Mouse (Mus musculus) cortical plate, adult 2 months (tissue): ENCODE data around the gene Tspan18.

ENCODE experiments used
- CTCF ChIP-seq: fragments of 200-500 bp; IDR thresholded peaks from 2 replicates; pipeline ENCODE4 v1.5.1; 2011; ENCODE audit warnings: mild to moderate bottlenecking, control low read depth, low read length; ENCODE audit not compliant: insufficient read depth; ENCODE audit errors: extremely low read depth
- POLR2A ChIP-seq: fragments of 200-500 bp; IDR thresholded peaks from 2 replicates; pipeline ENCODE4 v1.6.1; 2011; ENCODE audit warnings: mild to moderate bottlenecking, low read length, control low read depth; ENCODE audit not compliant: insufficient read depth; ENCODE audit errors: extremely low read depth

DNA sequence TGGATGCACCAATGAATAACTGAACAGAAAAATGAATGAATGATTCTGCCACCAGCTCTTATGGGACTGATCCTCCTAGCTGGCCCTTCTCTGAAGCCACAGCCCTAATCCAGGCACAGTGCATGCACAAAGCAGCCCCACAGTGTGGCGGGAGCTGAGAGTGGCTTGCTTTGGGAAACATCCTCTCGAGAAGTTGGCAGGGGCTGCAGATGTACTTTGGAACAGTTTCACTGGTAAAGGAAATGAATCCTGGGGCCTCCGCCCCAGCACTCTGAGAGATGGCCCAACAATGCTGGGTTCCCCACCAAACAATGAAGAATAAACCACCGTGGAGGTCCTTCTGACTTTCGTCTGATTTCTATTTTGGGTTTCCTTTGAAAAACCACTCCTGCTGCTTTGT is 64.2 kb downstream of the Tspan18 start:
- TF ChIP-seq POLR2A (no peak), CTCF (no peak)
